Mouse (Mus musculus): Measurements from ENCODE around the gene Ntm.

- no peak for TF ChIP-seq CTCF (IDR thresholded peaks at IDR 0.05; ENCODE audit: control insufficient read depth, insufficient read depth, insufficient read length)
- no peak for TF ChIP-seq MYOG (IDR thresholded peaks at IDR 0.05; ENCODE audit: control insufficient read depth, extremely low read depth, insufficient read length)
- no peak for TF ChIP-seq MAX (IDR thresholded peaks at IDR 0.05)
- TF ChIP-seq FOSL1 (IDR thresholded peaks at IDR 0.05; ENCODE audit: insufficient read depth, low read length, poor library complexity, severe bottlenecking) = no peak
- TF ChIP-seq USF1 (IDR thresholded peaks at IDR 0.05; ENCODE audit: low read depth) = no peak
- no peak for TF ChIP-seq MYOD1 (IDR thresholded peaks at IDR 0.05; ENCODE audit: control insufficient read depth, insufficient read length, low read depth)
- TF ChIP-seq CEBPB (IDR thresholded peaks at IDR 0.05; ENCODE audit: low read depth) = no peak
Measured at GRCm38 (mm10) chr9:29117561-29118112, 845.3 kb downstream of the Ntm start.

All from C2C12 (cell line).